Mouse (Mus musculus): ENCODE results near the gene Tgm5. TPM values are rescaled to one million over a fixed set of nuclear protein-coding genes. Genes with fewer than 3 reads are reported as not detected.
"Not testable (repeated sequence)": the region's sequence is repeated elsewhere in the genome, so short reads cannot be mapped to it uniquely, and the experiment has no call there.

The Tgm5 gene
- total RNA-seq, 2 experiments from 2014 or later: not detected

- DNase-seq (ENCODE audit: low spot score in 2 of 2): no peak
Observed at GRCm38 (mm10) chr2:121045653-121046052, 40.0 kb downstream of the Tgm5 start.

GRCm38 (mm10) chr2:121041098-121041497, 44.5 kb downstream of the Tgm5 start:
- peak; percentile 40 to 43 for DNase-seq (ENCODE audit: low spot score in 2 of 2)

GRCm38 (mm10) chr2:121039382-121039781, 46.3 kb downstream of the Tgm5 start:
- DNase-seq (ENCODE audit: low spot score in 2 of 2): no peak

- not testable (repeated sequence) for DNase-seq (ENCODE audit: low spot score in 2 of 2)
Observed at GRCm38 (mm10) chr2:121038851-121039250, 46.8 kb downstream of the Tgm5 start.

GRCm38 (mm10) chr2:121036733-121037341, 48.8 kb downstream of the Tgm5 start, which contains the start of gene Epb42:
Gene Epb42 (minus strand): TSS chr2:121037072.
- no peak for DNase-seq (ENCODE audit: low spot score in 2 of 2)

- DNase-seq (ENCODE audit: low spot score in 2 of 2): no peak
Observed at GRCm38 (mm10) chr2:121022918-121023317, 62.7 kb downstream of the Tgm5 start.

GRCm38 (mm10) chr2:121017151-121017550, 68.5 kb downstream of the Tgm5 start:
- DNase-seq (ENCODE audit: low spot score in 2 of 2): no peak

GRCm38 (mm10) chr2:121016226-121016625, 69.4 kb downstream of the Tgm5 start:
- no peak for DNase-seq (ENCODE audit: low spot score in 2 of 2)

- DNase-seq (ENCODE audit: low spot score in 2 of 2): no peak
Observed at GRCm38 (mm10) chr2:121015507-121015906, 70.1 kb downstream of the Tgm5 start.

GRCm38 (mm10) chr2:121012676-121013075, 73.0 kb downstream of the Tgm5 start:
- DNase-seq (ENCODE audit: low spot score in 2 of 2): no peak

- DNase-seq (ENCODE audit: low spot score in 2 of 2): no peak
Observed at GRCm38 (mm10) chr2:121009071-121009677, 76.5 kb downstream of the Tgm5 start.

- no peak for DNase-seq (ENCODE audit: low spot score in 2 of 2)
Observed at GRCm38 (mm10) chr2:121008664-121009007, 77.0 kb downstream of the Tgm5 start.

- peak; percentile 77 to 87 for DNase-seq (ENCODE audit: low spot score in 2 of 2)
Observed at GRCm38 (mm10) chr2:121007925-121008663, 77.5 kb downstream of the Tgm5 start, which contains the start of gene Ccndbp1. Gene Ccndbp1 (plus strand): TSS chr2:121008403.

- no peak for DNase-seq (ENCODE audit: low spot score in 2 of 2)
Observed at GRCm38 (mm10) chr2:121006986-121007385, 78.7 kb downstream of the Tgm5 start.

- no peak for DNase-seq (ENCODE audit: low spot score in 2 of 2)
Observed at GRCm38 (mm10) chr2:121004018-121004811, 81.4 kb downstream of the Tgm5 start.

- no peak for DNase-seq (ENCODE audit: low spot score in 2 of 2)
Observed at GRCm38 (mm10) chr2:121003586-121003985, 82.1 kb downstream of the Tgm5 start.

- DNase-seq (ENCODE audit: low spot score in 2 of 2): no peak
Observed at GRCm38 (mm10) chr2:120998863-120999262, 86.8 kb downstream of the Tgm5 start.

GRCm38 (mm10) chr2:120996607-120997006, 89.0 kb downstream of the Tgm5 start:
- DNase-seq (ENCODE audit: low spot score in 2 of 2): not testable (repeated sequence)

All from layer of hippocampus, postnatal 10 days (tissue).